Mouse (Mus musculus): ENCODE data around the gene Slc17a9. TPM values are rescaled to one million over a fixed set of nuclear protein-coding genes. Genes with fewer than 3 reads are reported as not detected.

The Slc17a9 gene
- total RNA-seq (2021): not detected
- long read RNA-seq, experiment 1: 0 reads
- long read RNA-seq, experiment 2: 0 reads

- DNase-seq (ENCODE audit: low spot score): peak; percentile 36
Observed at GRCm38 (mm10) chr2:180724585-180725413, at the start of gene Slc17a9. Gene Slc17a9 (plus strand): TSS chr2:180725263.

GRCm38 (mm10) chr2:180676706-180677105 is 48.4 kb upstream of the Slc17a9 start:
- DNase-seq (ENCODE audit: low spot score): no peak

- peak; percentile 73 for DNase-seq (ENCODE audit: low spot score)
Observed at GRCm38 (mm10) chr2:180678609-180679140, 46.4 kb upstream of the Slc17a9 start.

- no peak for DNase-seq (ENCODE audit: low spot score)
Observed at GRCm38 (mm10) chr2:180681225-180681624, 43.8 kb upstream of the Slc17a9 start.

GRCm38 (mm10) chr2:180683524-180683923 is 41.5 kb upstream of the Slc17a9 start:
- no peak for DNase-seq (ENCODE audit: low spot score)

GRCm38 (mm10) chr2:180684031-180684430 is 41.0 kb upstream of the Slc17a9 start:
- no peak for DNase-seq (ENCODE audit: low spot score)

- no peak for DNase-seq (ENCODE audit: low spot score)
Observed at GRCm38 (mm10) chr2:180689841-180690240, 35.2 kb upstream of the Slc17a9 start.

- DNase-seq (ENCODE audit: low spot score): peak; percentile 15
Observed at GRCm38 (mm10) chr2:180692630-180693029, 32.4 kb upstream of the Slc17a9 start.

GRCm38 (mm10) chr2:180695176-180695575 is 29.9 kb upstream of the Slc17a9 start:
- DNase-seq (ENCODE audit: low spot score): no peak

GRCm38 (mm10) chr2:180700457-180700856 is 24.6 kb upstream of the Slc17a9 start:
- no peak for DNase-seq (ENCODE audit: low spot score)

- no peak for DNase-seq (ENCODE audit: low spot score)
Observed at GRCm38 (mm10) chr2:180701053-180701766, 23.9 kb upstream of the Slc17a9 start.

- peak; percentile 88 for DNase-seq (ENCODE audit: low spot score)
Observed at GRCm38 (mm10) chr2:180701767-180702621, 23.1 kb upstream of the Slc17a9 start.

- no peak for DNase-seq (ENCODE audit: low spot score)
Observed at GRCm38 (mm10) chr2:180702701-180703149, 22.3 kb upstream of the Slc17a9 start.

GRCm38 (mm10) chr2:180703175-180703574 is 21.9 kb upstream of the Slc17a9 start:
- no peak for DNase-seq (ENCODE audit: low spot score)

GRCm38 (mm10) chr2:180703645-180704359 is 21.3 kb upstream of the Slc17a9 start:
- DNase-seq (ENCODE audit: low spot score): no peak

GRCm38 (mm10) chr2:180704591-180704990 is 20.5 kb upstream of the Slc17a9 start:
- DNase-seq (ENCODE audit: low spot score): peak; percentile 54

- no peak for DNase-seq (ENCODE audit: low spot score)
Observed at GRCm38 (mm10) chr2:180705066-180705465, 20.0 kb upstream of the Slc17a9 start.

- no peak for DNase-seq (ENCODE audit: low spot score)
Observed at GRCm38 (mm10) chr2:180705975-180706374, 19.1 kb upstream of the Slc17a9 start.

GRCm38 (mm10) chr2:180709023-180709922 is 15.8 kb upstream of the Slc17a9 start:
- DNase-seq (ENCODE audit: low spot score): no peak

GRCm38 (mm10) chr2:180709923-180710272 is 15.2 kb upstream of the Slc17a9 start, which contains the start of the genes Dido1 and Gid8:
Gene Dido1 (minus strand): TSS chr2:180709999.
Gene Gid8 (plus strand): TSS chr2:180710117.
- peak; percentile 97 for DNase-seq (ENCODE audit: low spot score)

All from gastrocnemius, adult 18-20 months (tissue).